Comparison of ENCODE assay signal across 16 mouse cellular contexts in the genomic region with DNA sequence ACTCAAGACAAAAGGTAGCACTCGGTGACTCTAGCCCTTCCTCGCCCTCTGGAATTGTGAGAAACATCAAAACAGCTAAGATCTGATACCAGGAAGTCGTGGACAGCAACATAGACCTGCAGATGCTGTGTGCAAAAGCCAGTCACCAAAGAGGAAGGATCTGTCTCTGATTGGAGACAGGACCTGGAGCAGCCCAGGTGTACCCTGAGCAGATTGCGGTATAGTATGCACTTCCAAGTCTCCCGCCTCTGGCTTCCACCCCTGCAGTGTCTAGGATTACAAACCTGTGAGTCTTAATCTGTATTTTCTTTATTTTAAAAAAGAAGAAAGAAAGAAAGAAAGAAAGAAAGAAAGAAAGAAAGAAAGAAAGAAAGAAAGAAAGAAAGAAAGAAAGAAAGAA.
DNase-seq lines count a peak whose midpoint lies in the region; ATAC-seq and TF ChIP-seq lines count a peak whose summit lies in the region.
"Had no signal": no experiment of that assay in that cellular context is flagged by ENCODE, and none has a peak within 500 bp of the region (broad histone marks: within the 10 kb centered on the region; RNA-seq: fewer than 3 reads in every experiment).

No protein-coding gene starts in this region.

- no peak for TF ChIP-seq EP300 in ES-Bruce4 (IDR thresholded peaks at IDR 0.05; ENCODE audit: insufficient read depth, low read depth, low read length)

- no peak for TF ChIP-seq POLR2A in ES-Bruce4 (IDR thresholded peaks at IDR 0.05; ENCODE audit: insufficient read depth, low read length)
- no peak for TF ChIP-seq POLR2A in small intestine, adult 2 months (IDR thresholded peaks at IDR 0.05; ENCODE audit: low read depth, low read length)

- H3K9ac ChIP-seq in embryonic facial prominence, embryonic 14.5 days (ENCODE audit: low read depth, low read length) = no peak overlapping the region
- H3K9ac ChIP-seq in ES-Bruce4 (ENCODE audit: low read depth, poor library complexity, severe bottlenecking) = no peak overlapping the region
- no peak overlapping the region for H3K9ac ChIP-seq in intestine, postnatal 0 days (ENCODE audit: low read depth, low read length)
- no peak overlapping the region for H3K9ac ChIP-seq in kidney, embryonic 16.5 days (replicated peaks; ENCODE audit: low read length)
- H3K9ac ChIP-seq: midbrain, embryonic 12.5 days had no signal

- no peak overlapping the region for H3K4me2 ChIP-seq in embryonic facial prominence, embryonic 14.5 days (ENCODE audit: low read depth, low read length)
- H3K4me2 ChIP-seq in intestine, postnatal 0 days (replicated peaks; ENCODE audit: low read depth) = peak overlapping the region; percentile 56
- H3K4me2 ChIP-seq in kidney, embryonic 16.5 days (replicated peaks; ENCODE audit: low read depth, low read length) = no peak overlapping the region
- H3K4me2 ChIP-seq: midbrain, embryonic 12.5 days had no signal

- no peaks in the 10 kb centered on the region for H3K27me3 ChIP-seq in embryonic facial prominence, embryonic 14.5 days (replicated peaks; ENCODE audit: control insufficient read depth, insufficient read depth, low read length)
- no peaks in the 10 kb centered on the region for H3K27me3 ChIP-seq in embryonic facial prominence, embryonic 10.5 days (replicated peaks; ENCODE audit: low read depth, poor library complexity, severe bottlenecking)
- no peaks in the 10 kb centered on the region for H3K27me3 ChIP-seq in ES-Bruce4 (ENCODE audit: control insufficient read depth, insufficient read depth, low read length, poor library complexity, severe bottlenecking)
- H3K27me3 ChIP-seq in intestine, postnatal 0 days (replicated peaks; ENCODE audit: control insufficient read depth, insufficient read depth, low read length) = no peaks in the 10 kb centered on the region
- no peaks in the 10 kb centered on the region for H3K27me3 ChIP-seq in small intestine, adult 2 months (ENCODE audit: control insufficient read depth, insufficient read depth, low read length)
- no peaks in the 10 kb centered on the region for H3K27me3 ChIP-seq in kidney, embryonic 16.5 days (ENCODE audit: insufficient read depth, low read length)
- H3K27me3 ChIP-seq: midbrain, embryonic 12.5 days had no signal

- WGBS in embryonic facial prominence, embryonic 14.5 days = 74% methylated on average over 5 of the region's 5 CpGs
- WGBS in embryonic facial prominence, embryonic 10.5 days = 83% methylated on average over 5 of the region's 5 CpGs
- WGBS in intestine, postnatal 0 days = 40% methylated on average over 5 of the region's 5 CpGs
- WGBS in small intestine, adult 2 months = 20% methylated on average over 5 of the region's 5 CpGs
- 80% methylated on average over 5 of the region's 5 CpGs for WGBS in kidney, embryonic 16.5 days

- 0 out of 2 replicates have a peak, but pooled peaks cover 14% of the 10 kb centered on the region for H3K36me3 ChIP-seq in embryonic facial prominence, embryonic 14.5 days (ENCODE audit: control insufficient read depth, insufficient read depth, low read length)
- peaks cover 27% of the 10 kb centered on the region for H3K36me3 ChIP-seq in embryonic facial prominence, embryonic 10.5 days (replicated peaks)
- H3K36me3 ChIP-seq in ES-Bruce4 (ENCODE audit: control insufficient read depth, insufficient read depth, low read length, poor library complexity, severe bottlenecking) = no peaks in the 10 kb centered on the region
- no peaks in the 10 kb centered on the region; the same call in 1 of the 2 replicates for H3K36me3 ChIP-seq in intestine, postnatal 0 days (ENCODE audit: control insufficient read depth, insufficient read depth)
- H3K36me3 ChIP-seq in small intestine, adult 2 months (ENCODE audit: control insufficient read depth, insufficient read depth, low read length) = 0 out of 2 replicates have a peak, but pooled peaks cover 3% of the 10 kb centered on the region
- peaks cover 4% of the 10 kb centered on the region for H3K36me3 ChIP-seq in kidney, embryonic 16.5 days (ENCODE audit: insufficient read depth, low read length)

- ATAC-seq in embryonic facial prominence, embryonic 14.5 days (ENCODE audit: low read depth) = peak; percentile 67; the same call in 1 of the 2 replicates
- peak; percentile 59 for ATAC-seq in intestine, postnatal 0 days
- ATAC-seq in kidney, embryonic 16.5 days (ENCODE audit: low FRiP score, low TSS enrichment) = no peak
- ATAC-seq: hindbrain, postnatal 0 days had no signal

- no peaks in the 10 kb centered on the region for H3K9me3 ChIP-seq in embryonic facial prominence, embryonic 14.5 days (ENCODE audit: control insufficient read depth, low read length)
- H3K9me3 ChIP-seq in embryonic facial prominence, embryonic 10.5 days = no peaks in the 10 kb centered on the region
- no peaks in the 10 kb centered on the region for H3K9me3 ChIP-seq in ES-Bruce4 (replicated peaks; ENCODE audit: control insufficient read depth, insufficient read depth, low read length, poor library complexity, severe bottlenecking)
- H3K9me3 ChIP-seq in intestine, postnatal 0 days (ENCODE audit: control insufficient read depth) = no peaks in the 10 kb centered on the region
- H3K9me3 ChIP-seq in kidney, embryonic 16.5 days (ENCODE audit: low read length) = no peaks in the 10 kb centered on the region
- H3K9me3 ChIP-seq: hindbrain, embryonic 10.5 days; midbrain, embryonic 12.5 days had no signal

- no peak overlapping the region for H3K27ac ChIP-seq in embryonic facial prominence, embryonic 14.5 days (replicated peaks; ENCODE audit: low read depth, low read length)
- H3K27ac ChIP-seq in embryonic facial prominence, embryonic 10.5 days (replicated peaks) = no peak overlapping the region
- peak overlapping the region; percentile 13 for H3K27ac ChIP-seq in ES-Bruce4 (ENCODE audit: insufficient read depth, low read length)
- peak overlapping the region; percentile 75 for H3K27ac ChIP-seq in intestine, postnatal 0 days (ENCODE audit: low read depth, low read length)
- H3K27ac ChIP-seq in small intestine, adult 2 months (ENCODE audit: insufficient read depth, low read depth, low read length) = peak overlapping the region; percentile 87
- no peak overlapping the region for H3K27ac ChIP-seq in kidney, embryonic 16.5 days (ENCODE audit: low read length)
- H3K27ac ChIP-seq: hindbrain, postnatal 0 days; midbrain, embryonic 12.5 days had no signal

- 0 out of 2 replicates have a peak, but pooled peaks cover 3% of the 10 kb centered on the region for H3K4me1 ChIP-seq in embryonic facial prominence, embryonic 14.5 days (ENCODE audit: control insufficient read depth, insufficient read depth, low read length)
- H3K4me1 ChIP-seq in embryonic facial prominence, embryonic 10.5 days = peaks cover 21% of the 10 kb centered on the region; the same call in 1 of the 2 replicates
- H3K4me1 ChIP-seq in ES-Bruce4 (ENCODE audit: control insufficient read depth, insufficient read depth, low read length) = peaks cover 3% of the 10 kb centered on the region
- H3K4me1 ChIP-seq in intestine, postnatal 0 days (replicated peaks; ENCODE audit: control insufficient read depth, insufficient read depth, low read length) = peaks cover 12% of the 10 kb centered on the region; the same call in 1 of the 2 replicates
- peaks cover 20% of the 10 kb centered on the region; the same call in 1 of the 2 replicates for H3K4me1 ChIP-seq in small intestine, adult 2 months (ENCODE audit: control insufficient read depth, insufficient read depth, insufficient read length, low read length)
- peaks cover 37% of the 10 kb centered on the region for H3K4me1 ChIP-seq in kidney, embryonic 16.5 days (ENCODE audit: insufficient read depth, low read length)
- H3K4me1 ChIP-seq: midbrain, embryonic 12.5 days had no signal

- H3K4me3 ChIP-seq in embryonic facial prominence, embryonic 14.5 days (ENCODE audit: low read depth, low read length) = no peak overlapping the region
- no peak overlapping the region for H3K4me3 ChIP-seq in embryonic facial prominence, embryonic 10.5 days
- no peak overlapping the region for H3K4me3 ChIP-seq in ES-Bruce4 (ENCODE audit: low read depth, low read length)
- H3K4me3 ChIP-seq in intestine, postnatal 0 days (ENCODE audit: low read depth, low read length) = peak overlapping the region; percentile 36
- H3K4me3 ChIP-seq in small intestine, adult 2 months (ENCODE audit: low read depth, low read length) = peak overlapping the region; percentile 54
- H3K4me3 ChIP-seq in kidney, embryonic 16.5 days (ENCODE audit: low read length) = no peak overlapping the region
- H3K4me3 ChIP-seq: hindbrain, embryonic 10.5 days; midbrain, embryonic 12.5 days had no signal

- no peak for DNase-seq in embryonic facial prominence, embryonic 14.5 days (ENCODE audit: low spot score)
- DNase-seq in embryonic facial prominence, embryonic 10.5 days (ENCODE audit: low spot score) = no peak
- no peak for DNase-seq in urinary bladder, postnatal 25 days (ENCODE audit: low spot score)
- DNase-seq in thymus, postnatal 25 days = no peak
- DNase-seq: adrenal gland, postnatal 36 days; cerebellum, adult 8-10 months; kidney, adult 8-10 months; kidney, postnatal 25 days; right cerebral cortex, adult 18-20 months had no signal

- TF ChIP-seq CTCF in ES-Bruce4 (IDR thresholded peaks at IDR 0.05; ENCODE audit: low read depth, low read length) = no peak
- no peak for TF ChIP-seq CTCF in intestine, postnatal 0 days (IDR thresholded peaks at IDR 0.05; ENCODE audit: low read depth)
- TF ChIP-seq CTCF in small intestine, adult 2 months (IDR thresholded peaks at IDR 0.05; ENCODE audit: extremely low read depth, insufficient read length, insufficient replicate concordance, low read depth, low read length) = no peak

Comparison
In these comparisons a context has a peak if more than half of its experiments do, and no peak if none do; other contexts are left out.
1. H3K27ac ChIP-seq: peak in ES-Bruce4 (single experiment), intestine, postnatal 0 days (single experiment) and small intestine, adult 2 months (single experiment); none in embryonic facial prominence, embryonic 14.5 days (single experiment), embryonic facial prominence, embryonic 10.5 days (single experiment) and kidney, embryonic 16.5 days (single experiment).
2. H3K4me3 ChIP-seq: peak in intestine, postnatal 0 days (single experiment) and small intestine, adult 2 months (single experiment); none in embryonic facial prominence, embryonic 14.5 days (single experiment), embryonic facial prominence, embryonic 10.5 days (single experiment), ES-Bruce4 (single experiment) and kidney, embryonic 16.5 days (single experiment).